Mouse (Mus musculus): Measurements from ENCODE around the gene Cct5. TPM values are rescaled to one million over a fixed set of nuclear protein-coding genes. Genes with fewer than 3 reads are reported as not detected.
A peak's percentile ranks its signal among the peaks of the same experiment; 100 is the strongest.

Gene Cct5
- 521 and 542 TPM in 2 replicates for polyA plus RNA-seq (2014; fragmentation: Nextera tagmentation; extraction: Ambion mirVana)

DNA sequence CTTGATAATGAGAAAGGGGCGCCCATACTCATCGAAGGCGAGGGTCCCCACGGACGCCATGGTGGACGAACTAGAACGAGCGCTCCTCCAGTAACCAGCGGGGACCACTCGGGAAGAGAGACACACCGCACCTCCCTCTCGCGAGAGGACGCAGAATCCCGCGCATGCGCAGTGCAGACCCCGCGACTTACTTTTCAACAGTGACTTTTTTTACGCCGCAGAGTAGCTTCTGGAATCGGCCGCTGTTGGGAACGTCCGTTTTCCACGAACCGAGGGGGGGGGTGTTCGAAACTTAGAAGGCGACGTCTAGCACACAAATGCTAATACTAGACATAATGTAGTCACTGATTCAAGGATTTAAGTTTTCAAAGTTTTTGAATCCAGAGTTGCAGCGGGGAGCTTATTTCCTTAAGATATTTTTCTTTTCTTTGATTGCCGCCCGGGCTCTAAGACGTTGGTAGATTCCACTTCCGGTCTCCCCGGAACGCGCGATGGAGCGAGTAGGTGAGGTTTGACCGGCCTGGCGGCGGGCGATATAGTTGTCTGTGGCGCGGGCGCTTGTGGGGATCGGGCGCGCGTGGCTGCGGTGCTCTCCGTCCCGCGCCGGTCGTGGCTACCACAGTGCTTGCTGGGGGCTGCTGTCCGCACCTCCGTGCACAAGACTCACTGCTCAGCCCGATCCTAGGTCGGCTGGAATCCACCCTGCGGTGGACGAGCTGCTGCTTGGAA lies at the start of gene Cct5, which contains the start of gene Fam173b:
Cct5 (minus strand) TSS at position 159 of the 729 bp plus-strand sequence.
Fam173b (plus strand) TSS at position 207 of the 729 bp plus-strand sequence.
- Histone ChIP-seq H3K27ac (peak within 1 kb of the TSS; percentile 93), H3K9me3 (ENCODE audit: control insufficient read depth, low read length) (no peaks in the 10 kb centered on the region), H3K4me1 (replicated peaks; ENCODE audit: control insufficient read depth, insufficient read depth, low read length) (peaks cover 22% of the 10 kb centered on the region), H3K27me3 (ENCODE audit: control insufficient read depth, insufficient read depth, low read length) (no peaks in the 10 kb centered on the region), H3K4me2 (replicated peaks) (peak within 1 kb of the TSS; percentile 75), H3K4me3 (replicated peaks; ENCODE audit: low read length) (peak within 1 kb of the TSS; percentile 75), H3K9ac (peak within 1 kb of the TSS; percentile 89), H3K36me3 (replicated peaks; ENCODE audit: control insufficient read depth, insufficient read depth) (peaks cover 11% of the 10 kb centered on the region)
- ATAC-seq (ENCODE audit: low FRiP score) (peak; percentile 90), DNase-seq (ENCODE audit: low spot score) (peak; percentile 100)
- under 1% methylated on average over 63 of the region's 63 CpGs for WGBS

DNA sequence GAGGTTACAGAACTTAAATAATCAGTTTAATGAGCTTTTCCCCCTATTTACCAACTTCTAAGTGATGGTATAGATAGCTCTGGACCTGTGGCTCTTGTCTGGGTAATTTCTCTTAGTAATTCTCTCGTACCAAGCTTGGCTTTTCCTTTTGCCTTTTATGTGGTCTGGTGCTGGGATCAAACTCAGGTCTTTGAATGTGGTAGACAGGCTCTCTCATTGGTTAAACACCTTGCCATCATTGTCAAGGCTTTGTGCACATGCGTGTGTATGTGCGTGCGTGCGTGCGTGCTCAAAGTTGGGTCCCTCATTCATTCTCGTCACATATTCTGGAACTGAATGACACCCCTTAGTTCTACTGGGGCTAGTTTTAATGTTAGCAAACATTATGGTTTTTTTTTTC lies 49.2 kb upstream of the Cct5 start:
- no peak overlapping the region for H3K4me2 ChIP-seq (replicated peaks)
- no peaks in the 10 kb centered on the region for H3K4me1 ChIP-seq (replicated peaks; ENCODE audit: control insufficient read depth, insufficient read depth, low read length)
- H3K9ac ChIP-seq: no peak overlapping the region
- 96% methylated on average over 7 of the region's 7 CpGs for WGBS
- no peak overlapping the region for H3K4me3 ChIP-seq (replicated peaks; ENCODE audit: low read length)
- H3K27me3 ChIP-seq (ENCODE audit: control insufficient read depth, insufficient read depth, low read length): no peaks in the 10 kb centered on the region
- H3K27ac ChIP-seq: no peak overlapping the region
- ATAC-seq (ENCODE audit: low FRiP score): no peak
- H3K9me3 ChIP-seq (ENCODE audit: control insufficient read depth, low read length): no peaks in the 10 kb centered on the region
- H3K36me3 ChIP-seq (replicated peaks; ENCODE audit: control insufficient read depth, insufficient read depth): no peaks in the 10 kb centered on the region
- no peak for DNase-seq (ENCODE audit: low spot score)

DNA sequence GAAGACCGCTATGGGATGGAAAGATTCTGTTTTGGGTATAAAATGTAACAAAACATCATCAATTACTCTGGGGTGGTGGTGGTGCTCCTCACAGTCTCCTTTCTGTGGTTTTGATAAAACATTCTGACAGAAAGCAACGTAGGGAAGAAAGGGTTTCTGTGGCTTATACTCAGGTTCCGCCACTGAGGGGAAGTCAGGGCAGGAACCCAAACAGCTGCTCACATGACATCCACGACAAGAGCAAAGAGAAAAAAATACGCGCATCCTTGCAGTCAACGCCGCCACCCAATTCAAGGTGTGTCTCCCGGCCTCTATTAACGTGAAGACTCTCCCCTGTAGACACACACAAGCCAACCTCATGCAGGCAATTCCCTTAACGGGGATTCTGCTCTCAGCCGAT lies 48.1 kb upstream of the Cct5 start:
- H3K9me3 ChIP-seq (ENCODE audit: control insufficient read depth, low read length): no peaks in the 10 kb centered on the region
- no peak for ATAC-seq (ENCODE audit: low FRiP score)
- no peak overlapping the region for H3K4me2 ChIP-seq (replicated peaks)
- no peaks in the 10 kb centered on the region for H3K4me1 ChIP-seq (replicated peaks; ENCODE audit: control insufficient read depth, insufficient read depth, low read length)
- 96% methylated on average over 12 of the region's 12 CpGs for WGBS
- no peak overlapping the region for H3K4me3 ChIP-seq (replicated peaks; ENCODE audit: low read length)
- no peak for DNase-seq (ENCODE audit: low spot score)
- no peaks in the 10 kb centered on the region for H3K27me3 ChIP-seq (ENCODE audit: control insufficient read depth, insufficient read depth, low read length)
- no peak overlapping the region for H3K9ac ChIP-seq
- no peaks in the 10 kb centered on the region for H3K36me3 ChIP-seq (replicated peaks; ENCODE audit: control insufficient read depth, insufficient read depth)
- no peak overlapping the region for H3K27ac ChIP-seq

DNA sequence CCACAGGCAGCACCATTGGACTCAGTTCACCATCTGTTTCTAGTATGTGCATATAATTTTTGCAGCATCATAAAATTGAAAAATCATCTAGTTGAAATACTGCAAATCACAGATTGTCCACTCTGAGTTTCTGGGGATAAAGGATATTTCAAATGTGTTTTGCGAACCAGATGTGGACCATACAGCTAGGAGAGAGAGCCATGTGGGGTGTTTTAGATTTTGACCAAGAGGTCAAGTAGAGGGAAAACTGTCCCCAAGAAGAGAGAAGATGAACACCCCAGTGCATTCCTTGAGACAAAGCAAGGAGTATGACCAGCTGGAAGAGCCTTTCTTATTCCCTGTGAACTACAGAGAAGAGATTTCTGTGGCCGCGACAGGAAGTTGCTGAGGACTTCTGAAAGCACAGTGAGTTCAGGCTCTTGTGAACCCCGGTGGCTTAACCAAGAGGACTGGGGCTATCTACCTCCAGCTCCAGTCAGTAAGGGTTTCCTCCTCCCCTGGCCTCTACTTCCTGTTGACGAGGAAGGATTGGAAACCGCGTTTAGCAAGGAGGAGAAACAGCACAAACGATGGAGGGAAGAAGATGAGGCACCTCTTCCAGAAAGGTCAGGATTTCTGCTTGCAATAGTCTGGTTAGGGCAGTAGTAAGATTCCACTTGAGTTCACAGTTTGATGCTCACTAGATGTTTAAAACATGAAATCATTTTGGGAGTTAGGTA lies 46.4 kb upstream of the Cct5 start:
- no peaks in the 10 kb centered on the region for H3K9me3 ChIP-seq (ENCODE audit: control insufficient read depth, low read length)
- H3K36me3 ChIP-seq (replicated peaks; ENCODE audit: control insufficient read depth, insufficient read depth): no peaks in the 10 kb centered on the region
- no peak overlapping the region for H3K4me2 ChIP-seq (replicated peaks)
- 91% methylated on average over 8 of the region's 8 CpGs for WGBS
- ATAC-seq (ENCODE audit: low FRiP score): no peak
- H3K27ac ChIP-seq: no peak overlapping the region
- no peaks in the 10 kb centered on the region for H3K27me3 ChIP-seq (ENCODE audit: control insufficient read depth, insufficient read depth, low read length)
- no peaks in the 10 kb centered on the region for H3K4me1 ChIP-seq (replicated peaks; ENCODE audit: control insufficient read depth, insufficient read depth, low read length)
- no peak overlapping the region for H3K9ac ChIP-seq
- H3K4me3 ChIP-seq (replicated peaks; ENCODE audit: low read length): no peak overlapping the region
- DNase-seq (ENCODE audit: low spot score): no peak

DNA sequence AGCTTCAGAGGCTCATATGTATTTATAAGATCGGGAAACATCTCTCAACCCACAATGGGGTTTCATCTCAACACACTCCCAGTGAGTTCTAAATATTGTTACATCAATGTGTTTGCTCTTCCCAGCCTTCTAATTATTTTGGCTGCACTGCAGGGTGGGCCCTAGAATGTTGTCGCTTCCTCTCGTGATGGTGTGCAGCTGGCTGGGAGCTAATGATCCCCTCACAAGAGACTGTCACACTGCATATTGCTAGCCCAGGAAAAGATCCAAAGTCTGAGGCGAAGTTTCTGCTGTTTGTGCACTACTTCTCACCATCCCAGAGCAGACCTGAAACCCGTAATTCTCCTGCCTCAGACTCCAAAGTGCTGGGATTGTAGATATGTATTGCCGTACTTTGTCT lies 45.6 kb upstream of the Cct5 start:
- no peak for ATAC-seq (ENCODE audit: low FRiP score)
- no peaks in the 10 kb centered on the region for H3K9me3 ChIP-seq (ENCODE audit: control insufficient read depth, low read length)
- no peak overlapping the region for H3K27ac ChIP-seq
- WGBS: 86% methylated on average over 6 of the region's 6 CpGs
- no peaks in the 10 kb centered on the region for H3K27me3 ChIP-seq (ENCODE audit: control insufficient read depth, insufficient read depth, low read length)
- H3K36me3 ChIP-seq (replicated peaks; ENCODE audit: control insufficient read depth, insufficient read depth): no peaks in the 10 kb centered on the region
- no peak overlapping the region for H3K9ac ChIP-seq
- H3K4me3 ChIP-seq (replicated peaks; ENCODE audit: low read length): no peak overlapping the region
- DNase-seq (ENCODE audit: low spot score): no peak
- H3K4me2 ChIP-seq (replicated peaks): no peak overlapping the region
- no peaks in the 10 kb centered on the region for H3K4me1 ChIP-seq (replicated peaks; ENCODE audit: control insufficient read depth, insufficient read depth, low read length)

DNA sequence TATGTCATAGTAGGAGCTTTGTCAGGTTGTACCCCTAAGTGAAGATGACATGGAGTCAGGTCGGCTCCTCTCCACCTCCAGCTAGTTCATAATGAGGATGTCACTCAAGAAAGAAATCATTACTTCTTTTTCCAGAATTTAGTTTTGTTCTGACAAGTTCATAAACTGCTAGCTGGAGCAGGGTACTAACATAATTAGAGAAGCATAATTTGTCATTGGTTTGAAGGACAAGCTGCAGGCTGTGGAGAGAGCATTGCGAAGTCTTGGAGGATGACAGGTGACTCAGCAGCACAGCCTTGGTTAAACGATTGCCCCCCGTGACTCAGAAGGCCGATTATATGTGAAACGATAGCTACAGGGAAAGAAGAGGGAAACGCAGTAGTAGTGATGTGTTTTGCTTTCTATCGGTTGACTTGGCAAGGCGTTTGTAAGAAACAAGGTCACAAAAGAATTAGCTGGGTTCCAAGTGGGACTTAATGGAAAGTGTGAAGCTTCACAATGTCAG lies 34.5 kb upstream of the Cct5 start:
- H3K27ac ChIP-seq: no peak overlapping the region
- no peaks in the 10 kb centered on the region for H3K36me3 ChIP-seq (replicated peaks; ENCODE audit: control insufficient read depth, insufficient read depth)
- 0 out of 2 replicates have a peak, but pooled peaks cover 3% of the 10 kb centered on the region for H3K4me1 ChIP-seq (replicated peaks; ENCODE audit: control insufficient read depth, insufficient read depth, low read length)
- peaks cover 5% of the 10 kb centered on the region; the same call in 1 of the 2 replicates for H3K9me3 ChIP-seq (ENCODE audit: control insufficient read depth, low read length)
- H3K4me2 ChIP-seq (replicated peaks): no peak overlapping the region
- H3K27me3 ChIP-seq (ENCODE audit: control insufficient read depth, insufficient read depth, low read length): no peaks in the 10 kb centered on the region
- DNase-seq (ENCODE audit: low spot score) (no peak), ATAC-seq (ENCODE audit: low FRiP score) (no peak)
- WGBS: 81% methylated on average over 9 of the region's 9 CpGs
- H3K9ac ChIP-seq: no peak overlapping the region
- H3K4me3 ChIP-seq (replicated peaks; ENCODE audit: low read length): no peak overlapping the region

DNA sequence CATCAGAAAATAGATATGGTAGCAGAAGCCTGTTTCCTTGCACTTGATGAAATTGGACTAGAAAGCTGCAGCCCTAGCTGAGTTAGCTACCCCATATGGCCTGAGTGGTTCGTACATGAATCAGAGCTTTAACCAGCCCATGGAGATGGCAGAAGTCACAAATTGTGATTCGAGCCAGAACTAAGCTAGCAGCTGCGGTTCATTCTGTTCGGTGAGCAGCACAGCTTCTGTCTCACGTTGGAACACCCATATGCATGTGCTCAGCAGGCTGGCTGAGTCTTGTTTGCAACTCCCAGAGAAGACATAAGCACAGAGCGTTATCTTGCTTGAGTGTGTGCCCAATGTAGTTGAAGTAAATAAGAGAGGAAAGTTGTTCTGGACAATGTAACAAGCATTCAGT lies 33.0 kb upstream of the Cct5 start:
- H3K4me2 ChIP-seq (replicated peaks): no peak overlapping the region
- H3K4me1 ChIP-seq (replicated peaks; ENCODE audit: control insufficient read depth, insufficient read depth, low read length): 0 out of 2 replicates have a peak, but pooled peaks cover 3% of the 10 kb centered on the region
- DNase-seq (ENCODE audit: low spot score): no peak
- H3K4me3 ChIP-seq (replicated peaks; ENCODE audit: low read length): no peak overlapping the region
- H3K36me3 ChIP-seq (replicated peaks; ENCODE audit: control insufficient read depth, insufficient read depth): no peaks in the 10 kb centered on the region
- no peak overlapping the region for H3K27ac ChIP-seq
- H3K9ac ChIP-seq: no peak overlapping the region
- peaks cover 5% of the 10 kb centered on the region; the same call in 1 of the 2 replicates for H3K9me3 ChIP-seq (ENCODE audit: control insufficient read depth, low read length)
- 91% methylated on average over 6 of the region's 6 CpGs for WGBS
- no peak for ATAC-seq (ENCODE audit: low FRiP score)
- H3K27me3 ChIP-seq (ENCODE audit: control insufficient read depth, insufficient read depth, low read length): no peaks in the 10 kb centered on the region

DNA sequence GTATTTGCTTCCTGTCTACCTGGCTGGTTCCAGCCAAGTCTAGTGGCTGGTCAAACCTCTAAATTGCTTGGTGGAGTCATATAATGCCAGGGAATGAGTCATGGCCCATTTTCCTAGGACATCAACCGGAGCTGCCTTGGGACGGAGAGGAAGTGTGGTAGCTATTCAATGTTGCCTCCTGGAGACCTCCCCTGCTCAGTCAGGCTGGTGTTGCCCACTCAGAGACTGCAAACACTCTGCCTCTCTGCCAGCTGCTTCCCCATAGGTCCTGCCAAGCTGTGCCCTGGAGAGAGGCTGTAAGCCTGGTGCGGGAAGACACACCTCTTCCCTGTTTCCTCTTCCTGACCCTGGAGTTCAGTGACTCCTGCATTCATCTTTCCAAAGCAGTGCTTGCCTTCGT lies 30.9 kb upstream of the Cct5 start:
- H3K9ac ChIP-seq: no peak overlapping the region
- no peak overlapping the region for H3K4me2 ChIP-seq (replicated peaks)
- peaks cover 5% of the 10 kb centered on the region; the same call in 1 of the 2 replicates for H3K9me3 ChIP-seq (ENCODE audit: control insufficient read depth, low read length)
- peaks cover 12% of the 10 kb centered on the region; the same call in 1 of the 2 replicates for H3K4me1 ChIP-seq (replicated peaks; ENCODE audit: control insufficient read depth, insufficient read depth, low read length)
- ATAC-seq (ENCODE audit: low FRiP score) (no peak), DNase-seq (ENCODE audit: low spot score) (no peak)
- H3K4me3 ChIP-seq (replicated peaks; ENCODE audit: low read length): no peak overlapping the region
- 84% methylated on average over 4 of the region's 4 CpGs for WGBS
- no peak overlapping the region for H3K27ac ChIP-seq
- H3K36me3 ChIP-seq (replicated peaks; ENCODE audit: control insufficient read depth, insufficient read depth): no peaks in the 10 kb centered on the region
- H3K27me3 ChIP-seq (ENCODE audit: control insufficient read depth, insufficient read depth, low read length): no peaks in the 10 kb centered on the region

DNA sequence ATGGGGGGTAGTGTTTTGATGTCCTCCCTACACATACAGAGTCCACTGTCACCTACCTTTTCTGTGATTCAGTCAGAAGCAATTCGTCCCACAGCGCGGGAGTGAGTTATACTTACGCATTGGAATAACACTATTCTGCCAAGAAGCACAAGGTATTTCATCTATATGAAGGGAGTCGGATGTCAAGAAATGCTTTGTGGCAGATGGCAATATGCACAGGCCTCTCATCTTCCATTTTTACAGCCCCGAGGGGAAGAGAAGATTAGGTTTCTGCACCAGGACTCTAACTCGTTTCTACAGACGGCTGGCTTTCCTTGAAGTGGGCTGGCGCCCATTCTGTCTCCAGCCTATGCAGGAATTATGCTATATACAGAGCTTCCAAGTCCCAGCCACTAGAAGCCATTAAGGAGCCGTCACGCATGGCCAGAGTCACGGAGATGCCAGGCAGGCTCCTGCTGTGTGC lies 29.8 kb upstream of the Cct5 start:
- peaks cover 5% of the 10 kb centered on the region; the same call in 1 of the 2 replicates for H3K9me3 ChIP-seq (ENCODE audit: control insufficient read depth, low read length)
- ATAC-seq (ENCODE audit: low FRiP score): peak; percentile 49; the same call in 1 of the 2 replicates
- no peak overlapping the region for H3K4me2 ChIP-seq (replicated peaks)
- WGBS: 63% methylated on average over 12 of the region's 12 CpGs
- H3K27me3 ChIP-seq (ENCODE audit: control insufficient read depth, insufficient read depth, low read length): no peaks in the 10 kb centered on the region
- H3K36me3 ChIP-seq (replicated peaks; ENCODE audit: control insufficient read depth, insufficient read depth): no peaks in the 10 kb centered on the region
- no peak overlapping the region for H3K4me3 ChIP-seq (replicated peaks; ENCODE audit: low read length)
- H3K9ac ChIP-seq: no peak overlapping the region
- peaks cover 12% of the 10 kb centered on the region; the same call in 1 of the 2 replicates for H3K4me1 ChIP-seq (replicated peaks; ENCODE audit: control insufficient read depth, insufficient read depth, low read length)
- no peak overlapping the region; the same call in 1 of the 2 replicates for H3K27ac ChIP-seq
- peak; percentile 33 for DNase-seq (ENCODE audit: low spot score)
